Mouse (Mus musculus) neural tube, embryonic 14.5 days (tissue): ENCODE measurements around the gene Vmn2r108. TPM values are rescaled to one million over a fixed set of nuclear protein-coding genes. Genes with fewer than 3 reads are reported as not detected.
"Not testable (repeated sequence)": the region's sequence is repeated elsewhere in the genome, so short reads cannot be mapped to it uniquely, and the experiment has no call there.

ENCODE experiments used
- ATAC-seq: fragments of 200-750 bp; cut with Nextera tagmentation; 2 replicates; pipeline ENCODE4 v1.8.0; 2017; ENCODE audit warnings: low read depth, mild to moderate bottlenecking, moderate TSS enrichment, moderate library complexity
- H3K27ac ChIP-seq: fragments of 300-500 bp; sonication (generic); 2 replicates; pipeline ENCODE4 v1.5.1; 2014; ENCODE audit warnings: low read depth, mild to moderate bottlenecking, control low read depth, low read length, moderate library complexity, mixed read lengths
- H3K27me3 ChIP-seq: fragments of 300-500 bp; sonication (generic); 2 replicates; pipeline ENCODE4 v1.6.1; 2014; ENCODE audit warnings: low read length; ENCODE audit not compliant: control insufficient read depth, insufficient read depth
- H3K36me3 ChIP-seq: fragments of 300-500 bp; sonication (generic); 2 replicates; pipeline ENCODE4 v1.6.1; 2014; ENCODE audit warnings: low read length, mixed read lengths; ENCODE audit not compliant: control insufficient read depth, insufficient read depth
- H3K4me1 ChIP-seq: fragments of 300-500 bp; sonication (generic); 2 replicates; pipeline ENCODE4 v1.6.1; 2014; ENCODE audit warnings: low read length; ENCODE audit not compliant: control insufficient read depth, insufficient read depth
- H3K4me2 ChIP-seq: fragments of 300-500 bp; sonication (generic); 2 replicates; pipeline ENCODE4 v1.6.1; 2014; ENCODE audit warnings: mild to moderate bottlenecking, low read depth, low read length, control low read depth
- H3K4me3 ChIP-seq: fragments of 300-500 bp; sonication (generic); 2 replicates; pipeline ENCODE4 v1.5.1; 2014; ENCODE audit warnings: low read depth, low read length, control low read depth, mixed read lengths
- H3K9ac ChIP-seq: fragments of 300-500 bp; sonication (generic); replicated peaks from 2 replicates; pipeline ENCODE4 v1.6.1; 2014; ENCODE audit warnings: low read depth, mild to moderate bottlenecking, control low read depth, low read length, mixed read lengths
- H3K9me3 ChIP-seq: fragments of 300-500 bp; sonication (generic); 2 replicates; pipeline ENCODE4 v1.6.1; 2016; ENCODE audit warnings: low read length; ENCODE audit not compliant: control insufficient read depth
- WGBS: fragments of 180-500 bp; shearing (Covaris S2); extraction: QIAGEN DNeasy Blood & Tissue Kit; methylation state at CpG from one replicate; pipeline ENCODE4 v1.1.7; 2014; 5-methylcytosine and 5-hydroxymethylcytosine counted together
- polyA plus RNA-seq: library from polyadenylated mRNA; unstranded; fragments of >200 nt; fragmentation: Nextera tagmentation; extraction: Ambion mirVana; gene quantifications from 2 replicates; pipeline ENCODE4 v1.2.1, GENCODE M21; 2014

Gene Vmn2r108
- polyA plus RNA-seq: not detected in 2 replicates

GRCm38 (mm10) chr17:20481231-20481630, at the start of gene Vmn2r108:
TSS of gene Vmn2r108 (minus strand) at chr17:20481331.
- Histone ChIP-seq H3K4me2 (no peak within 1 kb of the TSS), H3K36me3 (no peaks in the 10 kb centered on the region), H3K9me3 (no peaks in the 10 kb centered on the region; the same call in none of the 2 replicates), H3K4me3 (no peak within 1 kb of the TSS), H3K27me3 (no peaks in the 10 kb centered on the region), H3K4me1 (no peaks in the 10 kb centered on the region), H3K9ac (no peak within 1 kb of the TSS), H3K27ac (no peak within 1 kb of the TSS)
- no peak for ATAC-seq

GRCm38 (mm10) chr17:20508247-20508646, 27.1 kb upstream of the Vmn2r108 start:
- H3K36me3 ChIP-seq, H3K9ac ChIP-seq, H3K9me3 ChIP-seq, H3K4me2 ChIP-seq, H3K4me1 ChIP-seq, H3K4me3 ChIP-seq, H3K27ac ChIP-seq, ATAC-seq, H3K27me3 ChIP-seq: not testable (repeated sequence)

DNA sequence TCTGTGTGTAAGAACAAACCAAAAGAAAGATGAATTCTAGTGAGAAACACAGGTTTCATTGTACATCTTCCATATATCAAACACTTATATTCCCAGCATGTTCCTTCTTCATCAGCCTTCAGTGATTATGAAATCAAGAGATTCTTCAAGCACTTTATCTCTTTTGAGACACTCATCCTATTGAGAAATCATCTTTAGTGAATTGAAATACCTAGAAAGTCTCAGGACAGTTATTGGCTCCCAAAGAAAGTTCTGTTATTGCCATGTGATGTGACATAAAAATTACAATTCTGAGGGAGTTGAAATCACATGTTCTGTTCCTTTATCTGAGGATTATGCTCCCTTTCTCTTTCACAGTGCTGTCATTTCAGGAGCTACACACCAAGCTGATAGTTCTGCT, 16.7 kb upstream of the Vmn2r108 start, which contains the start of gene Vmn1r225:
Gene Vmn1r225, plus strand, starts transcription at position 301 of the 400 bp plus-strand sequence.
- Histone ChIP-seq H3K9ac (no peak within 1 kb of the TSS), H3K36me3 (no peaks in the 10 kb centered on the region), H3K4me1 (no peaks in the 10 kb centered on the region), H3K4me2 (no peak within 1 kb of the TSS), H3K9me3 (no peaks in the 10 kb centered on the region), H3K27me3 (no peaks in the 10 kb centered on the region), H3K27ac (no peak within 1 kb of the TSS), H3K4me3 (no peak within 1 kb of the TSS)
- ATAC-seq: no peak

DNA sequence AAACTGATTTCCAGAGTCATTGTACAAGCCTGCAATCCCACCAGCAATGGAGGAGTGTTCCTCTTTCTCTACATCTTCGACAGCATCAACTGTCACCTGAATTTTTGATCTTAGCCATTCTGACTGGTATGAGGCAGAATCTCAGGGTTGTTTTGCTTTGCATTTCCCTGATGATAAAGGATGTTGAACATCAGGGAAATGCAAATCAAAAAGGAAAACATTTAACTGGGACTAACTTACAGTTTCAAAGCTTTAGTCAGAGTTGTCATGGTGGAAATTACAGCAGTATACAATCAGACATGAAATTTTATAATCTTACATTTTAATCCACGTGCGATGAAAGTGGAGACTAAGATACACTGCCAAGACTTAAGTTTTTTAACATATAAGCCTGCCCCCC, 7.8 kb downstream of the Vmn2r108 start:
- Histone ChIP-seq H3K4me2 (no peak overlapping the region), H3K27ac (no peak overlapping the region), H3K36me3 (no peaks in the 10 kb centered on the region), H3K27me3 (no peaks in the 10 kb centered on the region), H3K4me3 (no peak overlapping the region), H3K9me3 (no peaks in the 10 kb centered on the region), H3K9ac (no peak overlapping the region), H3K4me1 (no peaks in the 10 kb centered on the region)
- WGBS: 78% methylated on average over 3 of the region's 3 CpGs
- no peak for ATAC-seq

DNA sequence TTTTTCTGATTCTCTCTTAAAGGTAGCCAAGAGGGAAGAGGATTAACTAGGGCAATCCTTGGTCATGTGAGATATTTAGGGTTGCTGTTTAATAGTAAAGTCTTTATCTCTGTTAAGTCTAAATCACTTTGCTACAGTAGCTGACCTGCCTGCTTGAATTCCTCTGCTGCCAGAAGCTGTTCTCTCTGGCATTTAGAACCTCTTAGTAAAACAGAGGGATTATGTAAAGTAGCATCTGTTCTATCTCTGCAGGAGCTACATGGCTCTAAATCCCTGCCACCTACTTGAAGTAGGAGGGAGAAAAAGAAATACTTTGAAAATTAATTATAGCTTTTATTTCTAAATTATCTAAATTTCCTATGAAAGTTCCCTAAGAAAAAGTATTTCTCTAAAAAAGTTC, 41.9 kb downstream of the Vmn2r108 start:
- Histone ChIP-seq H3K9ac (no peak overlapping the region), H3K4me2 (no peak overlapping the region), H3K27ac (no peak overlapping the region), H3K36me3 (no peaks in the 10 kb centered on the region), H3K9me3 (no peaks in the 10 kb centered on the region), H3K27me3 (no peaks in the 10 kb centered on the region), H3K4me1 (no peaks in the 10 kb centered on the region), H3K4me3 (no peak overlapping the region)
- no peak for ATAC-seq

- H3K9me3 ChIP-seq: peaks cover 9% of the 10 kb centered on the region; the same call in 1 of the 2 replicates
- H3K4me3 ChIP-seq: no peak within 1 kb of the TSS
- no peak within 1 kb of the TSS for H3K4me2 ChIP-seq
- WGBS: 33% methylated on average over 1 of the region's 1 CpGs
- no peaks in the 10 kb centered on the region for H3K4me1 ChIP-seq
- H3K27ac ChIP-seq: no peak within 1 kb of the TSS
- H3K27me3 ChIP-seq: no peaks in the 10 kb centered on the region
- H3K36me3 ChIP-seq: no peaks in the 10 kb centered on the region
- no peak within 1 kb of the TSS for H3K9ac ChIP-seq
- ATAC-seq: no peak
These were observed 67.3 kb downstream of the Vmn2r108 start, which contains the start of gene Vmn1r224 for GRCm38 (mm10) chr17:20413846-20414245. TSS of gene Vmn1r224 (plus strand) at chr17:20414146.

Other genes with a start within 250 kb of the Vmn2r108 start
- not detected in 2 replicates for gene Vmn2r105, start 246.3 kb downstream of the Vmn2r108 start, polyA plus RNA-seq
- gene Vmn2r106, start 195.8 kb downstream of the Vmn2r108 start, polyA plus RNA-seq: not detected in 2 replicates
- gene Vmn2r107, start 136.1 kb downstream of the Vmn2r108 start, polyA plus RNA-seq: not detected in 2 replicates
- gene Vmn1r224, start 67.2 kb downstream of the Vmn2r108 start, polyA plus RNA-seq: not detected in 2 replicates
- not detected in 2 replicates for gene Vmn1r225, start 16.8 kb upstream of the Vmn2r108 start, polyA plus RNA-seq
- not detected in 2 replicates for gene Vmn2r109, start 83.4 kb upstream of the Vmn2r108 start, polyA plus RNA-seq
- gene Vmn2r110, start 115.1 kb upstream of the Vmn2r108 start, polyA plus RNA-seq: 0.03 and 0.05 TPM in 2 replicates
- not detected in 2 replicates for gene Fpr-rs3, start 143.5 kb upstream of the Vmn2r108 start, polyA plus RNA-seq
- not detected in 2 replicates for gene Vmn1r226, start 201.5 kb upstream of the Vmn2r108 start, polyA plus RNA-seq
- not detected in 2 replicates for gene Vmn1r227, start 248.5 kb upstream of the Vmn2r108 start, polyA plus RNA-seq